Mouse (Mus musculus): ENCODE measurements around the gene Anks1b. TPM values are rescaled to one million over a fixed set of nuclear protein-coding genes. Genes with fewer than 3 reads are reported as not detected.
"Not testable (repeated sequence)": the region's sequence is repeated elsewhere in the genome, so short reads cannot be mapped to it uniquely, and the experiment has no call there.

Gene Anks1b
- polyA plus RNA-seq, 1 experiment from 2014 or later: 0.84 TPM

- Histone ChIP-seq H3K9me3 (replicated peaks; ENCODE audit: control insufficient read depth, low read length) (no peaks in the 10 kb centered on the region), H3K36me3 (ENCODE audit: control insufficient read depth, insufficient read depth, low read length) (no peaks in the 10 kb centered on the region), H3K4me2 (no peak overlapping the region), H3K9ac (ENCODE audit: low read depth, low read length) (no peak overlapping the region), H3K4me3 (ENCODE audit: low read depth, low read length) (no peak overlapping the region), H3K27ac (ENCODE audit: low read depth, low read length) (no peak overlapping the region), H3K27me3 (ENCODE audit: control insufficient read depth, insufficient read depth, low read length) (no peaks in the 10 kb centered on the region), H3K4me1 (ENCODE audit: control insufficient read depth, insufficient read depth, low read length) (no peaks in the 10 kb centered on the region)
- no peak for ATAC-seq (replicated peaks; ENCODE audit: insufficient number of reproducible peaks, low FRiP score, low TSS enrichment)
- 76% methylated on average over 5 of the region's 5 CpGs for WGBS (ENCODE audit: insufficient replicate concordance)
Observed at GRCm38 (mm10) chr10:90627532-90627931, 754.2 kb downstream of the Anks1b start.

GRCm38 (mm10) chr10:90630099-90630698, 756.9 kb downstream of the Anks1b start:
- Histone ChIP-seq H3K4me1 (ENCODE audit: control insufficient read depth, insufficient read depth, low read length) (no peaks in the 10 kb centered on the region), H3K27ac (ENCODE audit: low read depth, low read length) (no peak overlapping the region), H3K27me3 (ENCODE audit: control insufficient read depth, insufficient read depth, low read length) (no peaks in the 10 kb centered on the region), H3K36me3 (ENCODE audit: control insufficient read depth, insufficient read depth, low read length) (no peaks in the 10 kb centered on the region), H3K9ac (ENCODE audit: low read depth, low read length) (no peak overlapping the region), H3K9me3 (replicated peaks; ENCODE audit: control insufficient read depth, low read length) (no peaks in the 10 kb centered on the region), H3K4me2 (no peak overlapping the region), H3K4me3 (ENCODE audit: low read depth, low read length) (no peak overlapping the region)
- WGBS (ENCODE audit: insufficient replicate concordance): 85% methylated on average over 7 of the region's 7 CpGs
- ATAC-seq (replicated peaks; ENCODE audit: insufficient number of reproducible peaks, low FRiP score, low TSS enrichment): no peak

- ATAC-seq (replicated peaks; ENCODE audit: insufficient number of reproducible peaks, low FRiP score, low TSS enrichment); H3K9ac ChIP-seq (ENCODE audit: low read depth, low read length); H3K9me3 ChIP-seq (replicated peaks; ENCODE audit: control insufficient read depth, low read length); H3K4me2 ChIP-seq; H3K27ac ChIP-seq (ENCODE audit: low read depth, low read length); H3K27me3 ChIP-seq (ENCODE audit: control insufficient read depth, insufficient read depth, low read length); H3K4me3 ChIP-seq (ENCODE audit: low read depth, low read length); H3K36me3 ChIP-seq (ENCODE audit: control insufficient read depth, insufficient read depth, low read length); H3K4me1 ChIP-seq (ENCODE audit: control insufficient read depth, insufficient read depth, low read length): not testable (repeated sequence)
- WGBS (ENCODE audit: insufficient replicate concordance): 71% methylated on average over 3 of the region's 3 CpGs
Observed at GRCm38 (mm10) chr10:90630794-90631193, 757.5 kb downstream of the Anks1b start.

- H3K27ac ChIP-seq (ENCODE audit: low read depth, low read length): no peak overlapping the region
- no peak overlapping the region for H3K4me3 ChIP-seq (ENCODE audit: low read depth, low read length)
- no peak overlapping the region for H3K9ac ChIP-seq (ENCODE audit: low read depth, low read length)
- H3K4me2 ChIP-seq: no peak overlapping the region
- H3K36me3 ChIP-seq (ENCODE audit: control insufficient read depth, insufficient read depth, low read length): no peaks in the 10 kb centered on the region
- WGBS (ENCODE audit: insufficient replicate concordance): 83% methylated on average over 4 of the region's 4 CpGs
- ATAC-seq (replicated peaks; ENCODE audit: insufficient number of reproducible peaks, low FRiP score, low TSS enrichment): no peak
- H3K9me3 ChIP-seq (replicated peaks; ENCODE audit: control insufficient read depth, low read length): no peaks in the 10 kb centered on the region
- H3K4me1 ChIP-seq (ENCODE audit: control insufficient read depth, insufficient read depth, low read length): no peaks in the 10 kb centered on the region
- no peaks in the 10 kb centered on the region for H3K27me3 ChIP-seq (ENCODE audit: control insufficient read depth, insufficient read depth, low read length)
Observed at GRCm38 (mm10) chr10:90637352-90637751, 764.0 kb downstream of the Anks1b start.

GRCm38 (mm10) chr10:90649681-90650080, 776.4 kb downstream of the Anks1b start:
- no peak overlapping the region for H3K9ac ChIP-seq (ENCODE audit: low read depth, low read length)
- no peak for ATAC-seq (replicated peaks; ENCODE audit: insufficient number of reproducible peaks, low FRiP score, low TSS enrichment)
- no peaks in the 10 kb centered on the region for H3K36me3 ChIP-seq (ENCODE audit: control insufficient read depth, insufficient read depth, low read length)
- no peaks in the 10 kb centered on the region for H3K9me3 ChIP-seq (replicated peaks; ENCODE audit: control insufficient read depth, low read length)
- H3K27me3 ChIP-seq (ENCODE audit: control insufficient read depth, insufficient read depth, low read length): no peaks in the 10 kb centered on the region
- H3K4me1 ChIP-seq (ENCODE audit: control insufficient read depth, insufficient read depth, low read length): no peaks in the 10 kb centered on the region
- H3K27ac ChIP-seq (ENCODE audit: low read depth, low read length): no peak overlapping the region
- H3K4me3 ChIP-seq (ENCODE audit: low read depth, low read length): no peak overlapping the region
- no peak overlapping the region for H3K4me2 ChIP-seq
- 58% methylated on average over 2 of the region's 2 CpGs for WGBS (ENCODE audit: insufficient replicate concordance)

GRCm38 (mm10) chr10:90657416-90658120, 784.3 kb downstream of the Anks1b start:
- Histone ChIP-seq H3K4me3 (ENCODE audit: low read depth, low read length) (no peak overlapping the region), H3K36me3 (ENCODE audit: control insufficient read depth, insufficient read depth, low read length) (no peaks in the 10 kb centered on the region), H3K4me2 (no peak overlapping the region), H3K9ac (ENCODE audit: low read depth, low read length) (no peak overlapping the region), H3K27me3 (ENCODE audit: control insufficient read depth, insufficient read depth, low read length) (no peaks in the 10 kb centered on the region), H3K9me3 (replicated peaks; ENCODE audit: control insufficient read depth, low read length) (no peaks in the 10 kb centered on the region), H3K4me1 (ENCODE audit: control insufficient read depth, insufficient read depth, low read length) (0 out of 2 replicates have a peak, but pooled peaks cover 4% of the 10 kb centered on the region), H3K27ac (ENCODE audit: low read depth, low read length) (no peak overlapping the region)
- WGBS (ENCODE audit: insufficient replicate concordance): 65% methylated on average over 7 of the region's 7 CpGs
- ATAC-seq (replicated peaks; ENCODE audit: insufficient number of reproducible peaks, low FRiP score, low TSS enrichment): no peak

GRCm38 (mm10) chr10:90666746-90667145, 793.4 kb downstream of the Anks1b start:
- WGBS (ENCODE audit: insufficient replicate concordance): 79% methylated on average over 2 of the region's 2 CpGs
- no peak for ATAC-seq (replicated peaks; ENCODE audit: insufficient number of reproducible peaks, low FRiP score, low TSS enrichment)
- Histone ChIP-seq H3K9me3 (replicated peaks; ENCODE audit: control insufficient read depth, low read length) (no peaks in the 10 kb centered on the region), H3K4me1 (ENCODE audit: control insufficient read depth, insufficient read depth, low read length) (no peaks in the 10 kb centered on the region), H3K27me3 (ENCODE audit: control insufficient read depth, insufficient read depth, low read length) (no peaks in the 10 kb centered on the region), H3K36me3 (ENCODE audit: control insufficient read depth, insufficient read depth, low read length) (no peaks in the 10 kb centered on the region), H3K4me2 (no peak overlapping the region), H3K9ac (ENCODE audit: low read depth, low read length) (no peak overlapping the region), H3K27ac (ENCODE audit: low read depth, low read length) (no peak overlapping the region), H3K4me3 (ENCODE audit: low read depth, low read length) (no peak overlapping the region)

- Histone ChIP-seq H3K27ac (ENCODE audit: low read depth, low read length) (no peak overlapping the region), H3K27me3 (ENCODE audit: control insufficient read depth, insufficient read depth, low read length) (no peaks in the 10 kb centered on the region), H3K4me1 (ENCODE audit: control insufficient read depth, insufficient read depth, low read length) (no peaks in the 10 kb centered on the region), H3K36me3 (ENCODE audit: control insufficient read depth, insufficient read depth, low read length) (no peaks in the 10 kb centered on the region), H3K4me3 (ENCODE audit: low read depth, low read length) (no peak overlapping the region), H3K9ac (ENCODE audit: low read depth, low read length) (no peak overlapping the region), H3K9me3 (replicated peaks; ENCODE audit: control insufficient read depth, low read length) (no peaks in the 10 kb centered on the region), H3K4me2 (no peak overlapping the region)
- no peak for ATAC-seq (replicated peaks; ENCODE audit: insufficient number of reproducible peaks, low FRiP score, low TSS enrichment)
- WGBS (ENCODE audit: insufficient replicate concordance): 89% methylated on average over 3 of the region's 3 CpGs
Observed at GRCm38 (mm10) chr10:90670291-90670690, 797.0 kb downstream of the Anks1b start.

GRCm38 (mm10) chr10:90672135-90672534, 798.8 kb downstream of the Anks1b start:
- no peak overlapping the region for H3K27ac ChIP-seq (ENCODE audit: low read depth, low read length)
- H3K36me3 ChIP-seq (ENCODE audit: control insufficient read depth, insufficient read depth, low read length): no peaks in the 10 kb centered on the region
- H3K9ac ChIP-seq (ENCODE audit: low read depth, low read length): no peak overlapping the region
- H3K4me2 ChIP-seq: no peak overlapping the region
- H3K4me1 ChIP-seq (ENCODE audit: control insufficient read depth, insufficient read depth, low read length): no peaks in the 10 kb centered on the region
- H3K4me3 ChIP-seq (ENCODE audit: low read depth, low read length): no peak overlapping the region
- no peaks in the 10 kb centered on the region for H3K9me3 ChIP-seq (replicated peaks; ENCODE audit: control insufficient read depth, low read length)
- no peaks in the 10 kb centered on the region for H3K27me3 ChIP-seq (ENCODE audit: control insufficient read depth, insufficient read depth, low read length)
- no peak for ATAC-seq (replicated peaks; ENCODE audit: insufficient number of reproducible peaks, low FRiP score, low TSS enrichment)
- 75% methylated on average over 3 of the region's 3 CpGs for WGBS (ENCODE audit: insufficient replicate concordance)
